Mouse (Mus musculus): ENCODE results near the gene Wsb2. TPM values are rescaled to one million over a fixed set of nuclear protein-coding genes. Genes with fewer than 3 reads are reported as not detected.
"Not testable (repeated sequence)": the region's sequence is repeated elsewhere in the genome, so short reads cannot be mapped to it uniquely, and the experiment has no call there.

Gene Wsb2
- total and polyA plus RNA-seq, 2 experiments from 2014 or later = 321 to 421 TPM

GRCm38 (mm10) chr5:117398007-117398550, 41.0 kb downstream of the Wsb2 start:
- no peak for ATAC-seq
- no peaks in the 10 kb centered on the region for H3K9me3 ChIP-seq (ENCODE audit: low read length)
- H3K4me1 ChIP-seq (ENCODE audit: insufficient read depth, low read length) = no peaks in the 10 kb centered on the region
- DNase-seq (ENCODE audit: low spot score) = no peak
- no peaks in the 10 kb centered on the region for H3K36me3 ChIP-seq (ENCODE audit: insufficient read depth, low read length)
- H3K4me2 ChIP-seq (ENCODE audit: low read depth, low read length) = no peak overlapping the region
- H3K27ac ChIP-seq = no peak overlapping the region
- H3K4me3 ChIP-seq (ENCODE audit: low read length) = no peak overlapping the region
- no peak overlapping the region for H3K9ac ChIP-seq (replicated peaks; ENCODE audit: low read length)
- WGBS = 32% methylated on average over 4 of the region's 5 CpGs
- no peaks in the 10 kb centered on the region for H3K27me3 ChIP-seq (ENCODE audit: insufficient read depth, low read length)
- TF ChIP-seq CTCF (IDR thresholded peaks at IDR 0.05; ENCODE audit: low read depth) = no peak

- Histone ChIP-seq H3K27me3 (ENCODE audit: insufficient read depth, low read length) (no peaks in the 10 kb centered on the region), H3K4me2 (ENCODE audit: low read depth, low read length) (no peak overlapping the region), H3K27ac (no peak overlapping the region), H3K9me3 (ENCODE audit: low read length) (no peaks in the 10 kb centered on the region), H3K36me3 (ENCODE audit: insufficient read depth, low read length) (no peaks in the 10 kb centered on the region), H3K4me1 (ENCODE audit: insufficient read depth, low read length) (no peaks in the 10 kb centered on the region), H3K9ac (replicated peaks; ENCODE audit: low read length) (no peak overlapping the region), H3K4me3 (ENCODE audit: low read length) (no peak overlapping the region)
- WGBS = 80% methylated on average over 9 of the region's 9 CpGs
- ATAC-seq (no peak), DNase-seq (ENCODE audit: low spot score) (no peak)
- no peak for TF ChIP-seq CTCF (IDR thresholded peaks at IDR 0.05; ENCODE audit: low read depth)
These were observed 42.2 kb downstream of the Wsb2 start for GRCm38 (mm10) chr5:117399281-117399680.

GRCm38 (mm10) chr5:117403609-117404008, 46.5 kb downstream of the Wsb2 start:
- WGBS = 87% methylated on average over 8 of the region's 8 CpGs
- Histone ChIP-seq H3K27ac (no peak overlapping the region), H3K4me1 (ENCODE audit: insufficient read depth, low read length) (no peaks in the 10 kb centered on the region), H3K4me3 (ENCODE audit: low read length) (no peak overlapping the region), H3K36me3 (ENCODE audit: insufficient read depth, low read length) (no peaks in the 10 kb centered on the region), H3K27me3 (ENCODE audit: insufficient read depth, low read length) (no peaks in the 10 kb centered on the region), H3K9ac (replicated peaks; ENCODE audit: low read length) (no peak overlapping the region), H3K4me2 (ENCODE audit: low read depth, low read length) (no peak overlapping the region), H3K9me3 (ENCODE audit: low read length) (no peaks in the 10 kb centered on the region)
- no peak for DNase-seq (ENCODE audit: low spot score)
- no peak for ATAC-seq
- TF ChIP-seq CTCF (IDR thresholded peaks at IDR 0.05; ENCODE audit: low read depth) = no peak

GRCm38 (mm10) chr5:117404671-117405070, 47.6 kb downstream of the Wsb2 start:
- WGBS = 94% methylated on average over 2 of the region's 2 CpGs
- DNase-seq (ENCODE audit: low spot score); H3K27me3 ChIP-seq (ENCODE audit: insufficient read depth, low read length); H3K9me3 ChIP-seq (ENCODE audit: low read length); H3K27ac ChIP-seq; H3K9ac ChIP-seq (replicated peaks; ENCODE audit: low read length); H3K36me3 ChIP-seq (ENCODE audit: insufficient read depth, low read length); H3K4me3 ChIP-seq (ENCODE audit: low read length); ATAC-seq; H3K4me1 ChIP-seq (ENCODE audit: insufficient read depth, low read length); H3K4me2 ChIP-seq (ENCODE audit: low read depth, low read length): not testable (repeated sequence)

GRCm38 (mm10) chr5:117408216-117408615, 51.1 kb downstream of the Wsb2 start:
- H3K27ac ChIP-seq = no peak overlapping the region
- no peaks in the 10 kb centered on the region for H3K9me3 ChIP-seq (ENCODE audit: low read length)
- H3K4me3 ChIP-seq (ENCODE audit: low read length) = no peak overlapping the region
- H3K4me1 ChIP-seq (ENCODE audit: insufficient read depth, low read length) = no peaks in the 10 kb centered on the region
- no peaks in the 10 kb centered on the region for H3K36me3 ChIP-seq (ENCODE audit: insufficient read depth, low read length)
- H3K4me2 ChIP-seq (ENCODE audit: low read depth, low read length) = no peak overlapping the region
- TF ChIP-seq CTCF (IDR thresholded peaks at IDR 0.05; ENCODE audit: low read depth) = peak; percentile 58
- peak; percentile 55 for DNase-seq (ENCODE audit: low spot score)
- no peaks in the 10 kb centered on the region for H3K27me3 ChIP-seq (ENCODE audit: insufficient read depth, low read length)
- no peak for ATAC-seq
- 73% methylated on average over 4 of the region's 4 CpGs for WGBS
- H3K9ac ChIP-seq (replicated peaks; ENCODE audit: low read length) = no peak overlapping the region

- Histone ChIP-seq H3K27ac (no peak overlapping the region), H3K27me3 (ENCODE audit: insufficient read depth, low read length) (no peaks in the 10 kb centered on the region), H3K4me2 (ENCODE audit: low read depth, low read length) (no peak overlapping the region), H3K36me3 (ENCODE audit: insufficient read depth, low read length) (no peaks in the 10 kb centered on the region), H3K9ac (replicated peaks; ENCODE audit: low read length) (no peak overlapping the region), H3K9me3 (ENCODE audit: low read length) (no peaks in the 10 kb centered on the region), H3K4me3 (ENCODE audit: low read length) (no peak overlapping the region), H3K4me1 (ENCODE audit: insufficient read depth, low read length) (no peaks in the 10 kb centered on the region)
- no peak for ATAC-seq
- 76% methylated on average over 6 of the region's 6 CpGs for WGBS
- TF ChIP-seq CTCF (IDR thresholded peaks at IDR 0.05; ENCODE audit: low read depth) = no peak
- DNase-seq (ENCODE audit: low spot score) = no peak
These were observed 52.3 kb downstream of the Wsb2 start for GRCm38 (mm10) chr5:117409369-117409768.
